Mouse (Mus musculus): ENCODE results near the gene Sppl2c.

DNA sequence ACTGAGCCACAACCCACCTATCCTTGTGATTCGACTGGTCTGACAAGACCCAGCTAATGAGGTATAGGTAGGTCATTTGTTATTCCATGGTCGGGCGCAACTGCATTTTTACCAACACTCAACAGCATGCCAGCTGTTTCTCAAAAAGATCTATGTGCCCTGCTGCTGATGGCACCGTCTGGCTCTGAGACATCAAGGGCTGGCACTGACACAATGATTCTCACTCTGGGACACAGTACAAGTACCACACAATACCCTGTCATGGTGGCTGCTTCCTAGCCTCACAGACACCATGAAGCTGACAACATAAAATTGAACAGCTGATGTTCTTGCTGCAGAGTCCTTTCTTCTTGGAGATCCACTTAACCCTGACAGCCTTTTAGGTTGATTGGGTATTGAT lies 34.2 kb downstream of the Sppl2c start:
- no peak for TF ChIP-seq CTCF (conservative IDR thresholded peaks at IDR 0.05; ENCODE audit: low read length)
- no peak for TF ChIP-seq NANOG (IDR thresholded peaks at IDR 0.05; ENCODE audit: borderline replicate concordance, low read length)

Measured in E14TG2a.4 (cell line).